Mouse (Mus musculus) kidney, postnatal 36 days (tissue): Measurements from ENCODE around the gene Fam120b.
"Not testable (repeated sequence)": the region's sequence is repeated elsewhere in the genome, so short reads cannot be mapped to it uniquely, and the experiment has no call there.

ENCODE experiments used
- DNase-seq, 2 experiments: peaks; one replicate each; pipeline ENCODE4 v3.0.0; 2021 to 2022; ENCODE audit warnings: mixed read lengths in 2 of 2

Fam120b gene

GRCm38 (mm10) chr17:15440067-15440462 lies 44.1 kb downstream of the Fam120b start:
- DNase-seq, result no peak

DNA sequence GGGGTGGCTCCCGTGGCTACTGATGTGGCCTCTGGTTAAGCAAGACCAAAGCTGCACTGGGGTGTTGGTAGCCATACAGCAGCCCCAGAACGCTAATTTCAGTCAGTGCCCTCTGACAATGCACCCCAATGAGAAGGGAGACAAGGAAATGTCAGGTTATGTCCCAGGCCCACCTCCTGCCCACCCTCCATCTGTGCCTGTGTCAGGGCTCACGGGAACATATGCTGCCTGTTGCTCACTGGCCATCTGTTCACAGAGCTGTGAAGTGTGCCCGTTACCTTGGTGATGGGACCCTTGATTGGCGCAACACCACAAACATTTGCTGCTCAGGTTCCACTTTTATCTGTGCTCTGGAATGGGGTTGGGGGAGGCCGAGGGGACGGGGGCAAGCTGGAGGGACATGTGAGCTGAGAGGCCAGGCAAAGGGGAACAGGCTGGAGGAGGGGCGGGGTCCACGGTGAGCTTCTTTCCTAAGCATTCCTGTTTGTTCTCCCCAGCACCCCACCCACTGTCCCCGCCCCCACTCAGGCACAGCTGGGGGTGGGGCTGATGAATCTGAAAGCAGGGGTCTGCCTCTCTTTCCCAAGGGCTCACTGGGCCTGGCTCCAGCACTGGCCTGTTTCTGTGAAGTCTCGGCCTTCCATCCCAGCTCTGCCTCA lies 44.6 kb downstream of the Fam120b start:
- no peak for DNase-seq

- DNase-seq, result no peak
These were observed 49.4 kb downstream of the Fam120b start for GRCm38 (mm10) chr17:15445421-15445820.

GRCm38 (mm10) chr17:15447831-15448230 lies 51.8 kb downstream of the Fam120b start:
- no peak for DNase-seq

DNA sequence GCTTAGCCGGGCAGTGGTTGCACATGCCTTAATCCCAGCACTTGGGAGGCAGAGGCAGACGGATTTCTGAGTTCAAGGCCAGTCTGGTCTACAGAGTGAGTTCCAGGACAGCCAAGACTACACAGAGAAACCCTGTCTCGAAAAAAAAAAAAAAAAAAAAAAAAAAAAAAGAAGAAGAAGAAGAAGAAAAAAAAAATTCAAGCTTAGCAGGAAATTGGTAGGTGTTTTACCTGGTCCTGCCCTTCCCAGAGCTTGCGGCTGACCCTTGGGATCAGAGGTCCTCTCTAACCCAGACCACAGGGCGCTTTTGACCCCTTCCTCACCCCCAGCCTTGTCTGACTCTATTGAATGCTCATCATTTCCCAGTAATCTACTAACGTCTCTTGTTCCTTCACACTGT lies 53.1 kb downstream of the Fam120b start:
- not testable (repeated sequence) for DNase-seq

- no peak for DNase-seq
These were observed 53.6 kb downstream of the Fam120b start for GRCm38 (mm10) chr17:15449606-15450005.

DNA sequence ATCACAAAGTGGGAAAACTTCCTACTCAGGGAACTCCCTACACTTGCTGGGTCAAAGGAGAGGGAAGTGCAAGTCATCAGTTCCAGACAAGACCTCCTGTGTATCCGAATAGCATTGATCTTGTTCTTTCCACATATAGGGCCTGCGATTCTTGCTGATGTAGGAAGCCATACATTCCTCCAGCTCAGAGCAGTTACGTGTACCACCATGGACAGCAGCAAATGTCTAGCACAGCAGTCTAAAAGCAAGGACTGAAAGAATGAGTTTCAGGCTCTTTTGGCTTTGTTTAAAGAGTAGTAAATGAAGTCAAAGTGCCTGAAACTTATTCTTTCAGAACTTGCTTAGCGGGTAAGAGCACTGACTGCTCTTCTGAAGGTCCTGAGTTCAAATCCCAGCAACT lies 59.2 kb downstream of the Fam120b start:
- DNase-seq, result no peak

DNA sequence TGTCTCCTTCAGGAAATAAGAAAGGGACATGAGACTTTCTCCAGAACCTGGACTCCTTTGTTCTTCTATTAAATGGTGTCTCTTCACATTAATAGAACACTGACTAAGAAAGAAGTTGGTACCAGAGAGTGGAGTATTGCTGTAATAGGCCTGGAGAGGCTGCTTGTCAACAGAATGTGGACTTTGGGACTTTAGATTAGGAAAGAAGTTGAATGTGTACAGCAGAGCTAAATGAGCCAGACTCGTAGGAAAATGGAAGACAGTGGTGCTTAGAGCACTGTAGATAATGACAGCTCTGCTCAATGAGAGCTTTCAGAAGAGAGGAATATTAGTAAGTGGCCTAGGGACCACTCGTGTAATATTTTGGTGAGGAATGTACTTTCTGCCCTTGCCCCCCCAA lies 60.6 kb downstream of the Fam120b start:
- DNase-seq, result no peak

DNA sequence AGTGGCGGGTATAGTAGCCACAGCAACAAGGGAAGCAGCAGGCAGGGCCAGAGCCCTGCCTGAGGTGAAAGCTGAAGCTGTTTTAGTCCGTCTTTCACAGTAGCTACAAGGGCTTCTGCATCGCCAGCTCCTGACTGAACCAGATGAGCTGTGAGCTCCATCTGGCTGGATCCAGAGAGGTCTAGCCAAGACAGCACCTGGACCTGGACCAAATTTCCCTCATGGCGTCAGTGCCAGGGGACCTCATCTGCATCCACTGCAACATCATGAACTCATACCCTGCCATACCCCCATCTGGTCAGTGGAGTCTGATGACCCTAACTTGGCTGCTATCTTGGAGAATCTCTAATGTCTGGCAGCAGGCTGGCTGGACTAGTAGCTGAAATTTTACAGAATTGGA lies 63.8 kb downstream of the Fam120b start:
- DNase-seq, result no peak

DNA sequence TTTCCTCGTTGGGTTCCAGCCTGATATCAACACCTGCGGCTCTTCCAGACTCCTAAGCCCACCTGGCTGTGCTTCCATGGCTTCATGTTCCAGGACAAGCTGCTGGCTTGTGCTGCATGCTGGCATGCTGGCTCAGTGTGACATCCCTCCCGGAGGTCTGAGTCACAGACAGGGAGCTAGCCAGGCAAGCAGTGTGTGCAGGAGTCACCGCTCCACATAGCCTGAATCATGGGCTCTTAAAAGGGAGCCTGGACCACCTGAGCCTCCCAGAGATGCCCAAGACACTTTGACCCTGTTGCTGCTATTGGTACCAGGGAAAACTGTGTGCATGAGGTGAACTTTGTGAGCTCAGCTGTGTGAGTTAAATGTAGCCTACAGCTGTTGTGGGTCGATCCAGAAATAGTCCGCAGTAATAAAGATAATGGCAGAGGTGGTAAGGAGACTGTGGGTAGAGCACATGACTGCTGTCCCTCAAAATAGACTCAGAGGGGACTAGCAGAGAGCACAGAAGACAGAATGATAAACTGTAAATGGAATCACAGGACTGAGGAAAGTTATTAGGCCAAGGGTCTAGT lies 66.0 kb downstream of the Fam120b start:
- DNase-seq, result no peak

DNA sequence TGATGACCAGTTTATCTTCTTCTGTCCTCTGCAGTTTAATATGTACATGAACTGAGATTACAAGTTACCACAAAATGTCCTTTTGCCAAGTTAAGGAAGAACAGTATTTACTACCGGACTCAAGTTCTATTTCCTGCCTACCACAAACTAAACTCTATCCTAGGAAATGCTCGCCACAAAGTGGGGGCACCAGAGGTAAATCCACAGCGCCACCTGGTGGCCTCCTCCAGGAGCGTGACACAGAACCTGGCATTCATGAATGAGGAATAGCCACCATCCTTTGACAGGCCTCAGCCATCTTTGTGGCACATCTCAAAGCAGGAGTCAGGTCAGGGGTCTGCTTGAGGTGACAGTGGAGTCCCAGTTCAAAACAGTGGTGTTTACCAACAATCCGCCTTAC lies 71.7 kb downstream of the Fam120b start:
- peak; percentile 62 to 87 for DNase-seq

- no peak for DNase-seq
These were observed 76.7 kb downstream of the Fam120b start for GRCm38 (mm10) chr17:15472671-15473070.
